Mouse (Mus musculus) midbrain, embryonic 10.5 days (tissue): Measurements from ENCODE around the gene Slc25a19. TPM values are rescaled to one million over a fixed set of nuclear protein-coding genes. Genes with fewer than 3 reads are reported as not detected.

Experiments used
- DNase-seq: peaks from one replicate; pipeline ENCODE4 v3.0.0-alpha.2; 2017; ENCODE audit warnings: low spot score
- H3K27ac ChIP-seq: fragments of 300-500 bp; sonication (generic); replicated peaks from 2 replicates; pipeline ENCODE4 v1.5.1; 2016; ENCODE audit warnings: mild to moderate bottlenecking
- H3K27me3 ChIP-seq: fragments of 300-500 bp; sonication (generic); 2 replicates; pipeline ENCODE4 v1.6.1; 2016; ENCODE audit warnings: low read depth, mild to moderate bottlenecking; ENCODE audit not compliant: poor library complexity, severe bottlenecking
- H3K36me3 ChIP-seq: fragments of 300-500 bp; sonication (generic); 2 replicates; pipeline ENCODE4 v1.6.1; 2016; ENCODE audit warnings: mild to moderate bottlenecking, moderate library complexity
- H3K4me1 ChIP-seq: fragments of 300-500 bp; sonication (generic); 2 replicates; pipeline ENCODE4 v1.6.1; 2016
- H3K4me3 ChIP-seq: fragments of 300-500 bp; sonication (generic); 2 replicates; pipeline ENCODE4 v1.5.1; 2016; ENCODE audit warnings: mild to moderate bottlenecking, moderate library complexity
- H3K9me3 ChIP-seq: fragments of 300-500 bp; sonication (generic); replicated peaks from 2 replicates; pipeline ENCODE4 v1.6.1; 2016; ENCODE audit warnings: mild to moderate bottlenecking
- WGBS: fragments of 180-500 bp; shearing (Covaris S2); methylation state at CpG from one replicate; pipeline ENCODE4 v1.1.7; 2016; 5-methylcytosine and 5-hydroxymethylcytosine counted together
- polyA plus RNA-seq: library from polyadenylated mRNA; unstranded; fragments of >200 nt; fragmentation: Nextera tagmentation; extraction: Ambion mirVana; gene quantifications from 2 replicates; pipeline ENCODE4 v1.2.1, GENCODE M21; 2016

Slc25a19 gene
- polyA plus RNA-seq, 1 experiment from 2014 or later = 24.9 TPM

DNA sequence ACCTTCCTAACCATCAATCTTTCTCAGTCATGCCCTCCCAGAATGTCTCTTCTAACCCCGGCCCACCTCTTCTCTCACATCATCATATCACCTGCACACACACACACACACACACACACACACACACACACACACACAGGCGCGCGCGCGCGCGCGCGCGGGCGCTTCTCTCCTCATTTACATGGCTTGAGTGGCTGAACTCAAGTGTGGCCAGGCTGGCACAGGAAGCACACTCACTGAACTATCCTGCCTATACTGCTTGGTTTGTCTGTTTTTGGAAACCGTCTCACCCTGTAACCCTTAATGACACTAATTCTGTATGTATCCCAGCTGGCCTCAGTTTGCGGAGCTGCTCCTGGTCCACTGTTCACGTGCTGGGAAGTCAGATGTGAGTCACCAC is 27.4 kb downstream of the Slc25a19 start:
- DNase-seq = no peak
- no peaks in the 10 kb centered on the region for H3K27me3 ChIP-seq
- H3K4me1 ChIP-seq = peaks cover 31% of the 10 kb centered on the region
- no peak overlapping the region for H3K4me3 ChIP-seq
- H3K36me3 ChIP-seq = peaks cover 71% of the 10 kb centered on the region
- WGBS = 96% methylated on average over 15 of the region's 15 CpGs
- no peaks in the 10 kb centered on the region for H3K9me3 ChIP-seq
- no peak overlapping the region for H3K27ac ChIP-seq

DNA sequence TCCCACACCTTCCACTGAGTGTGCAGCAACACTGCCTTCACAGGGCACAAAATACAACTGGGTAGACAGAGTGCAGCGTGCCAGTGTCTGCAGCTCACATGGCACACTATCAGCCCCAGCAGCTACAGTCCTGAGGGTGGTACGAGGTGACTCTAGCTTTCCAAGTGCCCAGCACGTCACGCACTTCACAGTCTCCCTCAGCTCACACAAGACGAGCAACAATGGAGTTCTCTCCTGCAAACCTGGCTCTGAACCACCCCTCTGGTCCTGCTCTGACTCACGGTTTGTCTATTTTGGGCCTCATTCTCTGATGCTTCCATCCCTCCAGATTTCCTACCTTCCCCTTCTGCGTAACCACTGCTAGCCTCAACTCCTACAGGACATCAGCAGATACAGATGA is 28.4 kb downstream of the Slc25a19 start:
- Histone ChIP-seq H3K4me1 (peaks cover 21% of the 10 kb centered on the region), H3K9me3 (no peaks in the 10 kb centered on the region), H3K4me3 (no peak overlapping the region), H3K36me3 (peaks cover 73% of the 10 kb centered on the region), H3K27ac (no peak overlapping the region), H3K27me3 (no peaks in the 10 kb centered on the region)
- 94% methylated on average over 7 of the region's 7 CpGs for WGBS
- DNase-seq = no peak

DNA sequence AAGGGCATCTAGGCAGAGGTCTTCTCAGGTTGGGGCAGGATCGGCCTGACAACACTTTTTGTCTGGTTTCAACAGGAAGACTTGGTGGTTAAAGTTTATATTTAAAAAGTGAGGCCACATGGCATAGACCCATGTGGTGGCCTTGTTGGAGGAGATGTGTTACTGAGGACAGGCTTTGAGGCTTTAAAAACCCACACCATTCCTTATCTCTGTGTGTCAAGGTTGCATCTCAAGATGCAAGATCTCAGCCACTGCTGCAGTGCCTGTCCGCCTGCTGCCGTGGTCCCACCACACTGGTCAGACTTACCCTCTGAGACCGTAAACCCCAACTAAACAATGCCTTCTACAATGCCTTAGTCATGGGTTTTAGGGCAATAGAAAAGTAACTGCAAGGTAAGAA is 29.8 kb downstream of the Slc25a19 start:
- peaks cover 16% of the 10 kb centered on the region for H3K4me1 ChIP-seq
- no peak for DNase-seq
- peaks cover 88% of the 10 kb centered on the region for H3K36me3 ChIP-seq
- 96% methylated on average over 4 of the region's 4 CpGs for WGBS
- H3K27ac ChIP-seq = no peak overlapping the region
- no peak overlapping the region for H3K4me3 ChIP-seq
- no peaks in the 10 kb centered on the region for H3K9me3 ChIP-seq
- no peaks in the 10 kb centered on the region for H3K27me3 ChIP-seq

DNA sequence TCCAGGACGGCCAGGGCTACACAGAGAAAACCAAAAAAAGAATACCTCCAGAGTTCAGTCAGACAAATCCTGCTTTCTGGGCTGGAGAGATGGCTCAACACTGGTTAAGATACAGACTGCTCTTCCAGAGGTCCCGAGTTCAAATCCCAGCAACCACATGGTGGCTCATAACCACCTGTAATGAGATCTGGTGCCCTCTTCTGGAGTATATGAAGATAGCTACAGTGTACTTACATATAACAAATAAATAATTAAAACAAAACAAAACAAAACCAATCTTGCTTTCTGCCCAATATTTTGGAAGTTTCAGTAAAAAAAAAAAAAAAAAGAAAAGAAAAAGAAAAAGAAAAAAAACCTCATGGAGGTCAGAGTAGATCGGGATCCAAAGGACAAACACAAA is 32.9 kb downstream of the Slc25a19 start:
- peaks cover 98% of the 10 kb centered on the region for H3K36me3 ChIP-seq
- H3K4me3 ChIP-seq = no peak overlapping the region
- H3K27me3 ChIP-seq = no peaks in the 10 kb centered on the region
- no peaks in the 10 kb centered on the region for H3K9me3 ChIP-seq
- WGBS = 93% methylated on average over 3 of the region's 3 CpGs
- no peak overlapping the region for H3K27ac ChIP-seq
- no peak for DNase-seq
- H3K4me1 ChIP-seq = no peaks in the 10 kb centered on the region

- no peak overlapping the region for H3K27ac ChIP-seq
- DNase-seq = no peak
- no peaks in the 10 kb centered on the region for H3K9me3 ChIP-seq
- H3K4me1 ChIP-seq = no peaks in the 10 kb centered on the region
- H3K4me3 ChIP-seq = no peak overlapping the region
- WGBS = 91% methylated on average over 2 of the region's 2 CpGs
- no peaks in the 10 kb centered on the region for H3K27me3 ChIP-seq
- peaks cover 97% of the 10 kb centered on the region for H3K36me3 ChIP-seq
These were observed 37.5 kb downstream of the Slc25a19 start for GRCm38 (mm10) chr11:115590526-115591075.

DNA sequence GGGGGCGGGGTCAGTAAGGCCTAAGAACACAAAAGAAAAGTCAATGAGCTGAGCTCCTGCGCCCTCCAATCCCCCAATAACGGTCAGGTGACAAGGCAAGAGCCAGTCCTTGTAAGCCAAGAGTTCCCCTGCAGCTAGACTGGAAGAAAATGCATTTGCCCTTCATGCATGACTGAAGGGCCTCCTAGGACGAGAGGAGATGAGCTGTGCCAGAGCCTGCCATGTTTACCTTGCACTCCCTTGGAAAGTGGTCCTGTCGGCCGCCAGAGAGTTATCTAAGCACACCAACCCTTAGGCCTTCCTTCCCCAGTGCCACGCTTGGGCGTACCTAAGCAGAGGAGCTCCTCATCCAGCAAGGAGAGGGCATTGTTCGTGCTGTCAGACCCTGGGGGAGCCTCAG is 40.1 kb downstream of the Slc25a19 start:
- Histone ChIP-seq H3K36me3 (peaks cover 97% of the 10 kb centered on the region), H3K27me3 (no peaks in the 10 kb centered on the region), H3K27ac (no peak overlapping the region), H3K4me1 (no peaks in the 10 kb centered on the region), H3K4me3 (no peak overlapping the region), H3K9me3 (no peaks in the 10 kb centered on the region)
- no peak for DNase-seq
- WGBS = 85% methylated on average over 9 of the region's 9 CpGs

GRCm38 (mm10) chr11:115586403-115586802 is 41.7 kb downstream of the Slc25a19 start:
- no peak for DNase-seq
- Histone ChIP-seq H3K4me1 (no peaks in the 10 kb centered on the region), H3K27me3 (no peaks in the 10 kb centered on the region), H3K27ac (no peak overlapping the region), H3K4me3 (no peak overlapping the region), H3K36me3 (peaks cover 97% of the 10 kb centered on the region), H3K9me3 (no peaks in the 10 kb centered on the region)
- WGBS = 94% methylated on average over 9 of the region's 9 CpGs

GRCm38 (mm10) chr11:115585573-115586100 is 42.5 kb downstream of the Slc25a19 start:
- Histone ChIP-seq H3K27me3 (no peaks in the 10 kb centered on the region), H3K4me1 (no peaks in the 10 kb centered on the region), H3K9me3 (no peaks in the 10 kb centered on the region), H3K36me3 (peaks cover 97% of the 10 kb centered on the region), H3K4me3 (no peak overlapping the region), H3K27ac (no peak overlapping the region)
- DNase-seq = no peak
- WGBS = 89% methylated on average over 7 of the region's 7 CpGs

- Histone ChIP-seq H3K4me1 (no peaks in the 10 kb centered on the region), H3K4me3 (no peak overlapping the region), H3K9me3 (no peaks in the 10 kb centered on the region), H3K27me3 (no peaks in the 10 kb centered on the region), H3K36me3 (peaks cover 96% of the 10 kb centered on the region), H3K27ac (no peak overlapping the region)
- DNase-seq = no peak
- 89% methylated on average over 10 of the region's 10 CpGs for WGBS
These were observed 43.6 kb downstream of the Slc25a19 start for GRCm38 (mm10) chr11:115584376-115585073.

GRCm38 (mm10) chr11:115582913-115583606 is 45.0 kb downstream of the Slc25a19 start:
- Histone ChIP-seq H3K27ac (no peak overlapping the region), H3K27me3 (no peaks in the 10 kb centered on the region), H3K4me3 (no peak overlapping the region), H3K36me3 (peaks cover 98% of the 10 kb centered on the region), H3K4me1 (no peaks in the 10 kb centered on the region), H3K9me3 (no peaks in the 10 kb centered on the region)
- WGBS = 90% methylated on average over 10 of the region's 10 CpGs
- DNase-seq = no peak

GRCm38 (mm10) chr11:115579080-115579479 is 49.0 kb downstream of the Slc25a19 start:
- Histone ChIP-seq H3K9me3 (no peaks in the 10 kb centered on the region), H3K36me3 (peaks cover 85% of the 10 kb centered on the region), H3K27ac (no peak overlapping the region), H3K4me1 (no peaks in the 10 kb centered on the region), H3K4me3 (no peak overlapping the region), H3K27me3 (no peaks in the 10 kb centered on the region)
- no peak for DNase-seq

DNA sequence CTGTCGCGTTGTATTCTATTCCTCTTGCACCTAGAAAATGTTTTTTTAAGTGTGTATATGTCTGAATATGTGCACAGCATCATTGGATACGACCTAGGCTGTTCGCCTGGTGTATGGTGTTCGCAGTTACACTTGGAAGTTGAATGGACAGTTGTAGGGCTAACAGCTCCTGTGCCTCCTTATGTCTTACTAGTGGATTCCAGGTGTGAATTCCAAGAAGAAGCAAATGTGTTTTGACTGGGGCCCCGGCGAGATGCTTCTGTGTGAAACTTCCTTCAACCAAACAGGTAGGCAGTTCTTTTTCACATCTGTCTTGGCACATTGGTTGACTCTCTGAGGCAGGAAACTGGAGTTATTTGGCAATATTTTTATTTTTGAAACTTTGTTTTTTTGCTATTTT is 63.1 kb downstream of the Slc25a19 start:
- DNase-seq = no peak
- H3K9me3 ChIP-seq = no peaks in the 10 kb centered on the region
- peaks cover 44% of the 10 kb centered on the region for H3K36me3 ChIP-seq
- H3K4me3 ChIP-seq = peak overlapping the region; percentile 82
- no peaks in the 10 kb centered on the region for H3K27me3 ChIP-seq
- WGBS = 26% methylated on average over 7 of the region's 7 CpGs
- H3K4me1 ChIP-seq = peaks cover 22% of the 10 kb centered on the region
- H3K27ac ChIP-seq = peak overlapping the region; percentile 100
